Mouse (Mus musculus) right cerebral cortex, adult 18-20 months (tissue): ENCODE results near the gene Gm28363.
"Not testable (repeated sequence)": the region's sequence is repeated elsewhere in the genome, so short reads cannot be mapped to it uniquely, and the experiment has no call there.

ENCODE experiments used
- DNase-seq: peaks from one replicate; pipeline ENCODE4 v3.0.0; 2022; ENCODE audit warnings: mixed read lengths

Gene Gm28363

GRCm38 (mm10) chr1:117696831-117697230 lies at the start of gene Gm28363:
TSS of gene Gm28363 (plus strand) at chr1:117697131.
- not testable (repeated sequence) for DNase-seq

GRCm38 (mm10) chr1:117650236-117650635 lies 46.7 kb upstream of the Gm28363 start:
- DNase-seq = not testable (repeated sequence)
